Mouse (Mus musculus) erythroid progenitor cell, adult 5-6 weeks (primary cell): ENCODE measurements around the gene Lrrc4c. TPM values are rescaled to one million over a fixed set of nuclear protein-coding genes. Genes with fewer than 3 reads are reported as not detected.

Experiments
- ATAC-seq: replicated peaks from 2 replicates; pipeline ENCODE4 v1.8.0; 2016; ENCODE audit warnings: moderate number of reproducible peaks, mild to moderate bottlenecking, moderate TSS enrichment, inconsistent platforms; ENCODE audit not compliant: poor library complexity, low FRiP score, severe bottlenecking
- total RNA-seq, 2 experiments: library from RNA; stranded (forward) in 1 of 2; stranded (reverse) in 1 of 2; fragments of 150-400 nt in 1 of 2; fragments of 186-747, 209-891 nt in 1 of 2; gene quantifications; 2 replicates each; pipeline versions ENCODE4 v1.2.3 to v1.2.4; 2015 to 2017; ENCODE audit warnings: low replicate concordance in 2 of 2

Lrrc4c gene
- total RNA-seq, 2 experiments from 2014 or later = not detected

GRCm38 (mm10) chr2:96505641-96506040 lies 187.7 kb downstream of the Lrrc4c start:
- no peak for ATAC-seq

- no peak for ATAC-seq
Measured at GRCm38 (mm10) chr2:96508991-96509390, 191.0 kb downstream of the Lrrc4c start.

- no peak for ATAC-seq
Measured at GRCm38 (mm10) chr2:96537469-96537868, 219.5 kb downstream of the Lrrc4c start.

- ATAC-seq = no peak
Measured at GRCm38 (mm10) chr2:96547171-96547570, 229.2 kb downstream of the Lrrc4c start.

GRCm38 (mm10) chr2:96573755-96574154 lies 255.8 kb downstream of the Lrrc4c start:
- ATAC-seq = no peak

- no peak for ATAC-seq
Measured at GRCm38 (mm10) chr2:96577701-96578100, 259.7 kb downstream of the Lrrc4c start.

- ATAC-seq = no peak
Measured at GRCm38 (mm10) chr2:96580136-96580733, 262.3 kb downstream of the Lrrc4c start.

- no peak for ATAC-seq
Measured at GRCm38 (mm10) chr2:96585665-96586064, 267.7 kb downstream of the Lrrc4c start.

- ATAC-seq = no peak
Measured at GRCm38 (mm10) chr2:96604801-96605200, 286.8 kb downstream of the Lrrc4c start.

- ATAC-seq = no peak
Measured at GRCm38 (mm10) chr2:96614121-96614520, 296.2 kb downstream of the Lrrc4c start.

GRCm38 (mm10) chr2:96618691-96619205 lies 300.8 kb downstream of the Lrrc4c start:
- no peak for ATAC-seq

GRCm38 (mm10) chr2:96667113-96667512 lies 349.1 kb downstream of the Lrrc4c start:
- ATAC-seq = no peak

GRCm38 (mm10) chr2:96681806-96682205 lies 363.8 kb downstream of the Lrrc4c start:
- ATAC-seq = no peak

GRCm38 (mm10) chr2:96685328-96685727 lies 367.4 kb downstream of the Lrrc4c start:
- ATAC-seq = no peak

GRCm38 (mm10) chr2:96705004-96705403 lies 387.0 kb downstream of the Lrrc4c start:
- no peak for ATAC-seq

GRCm38 (mm10) chr2:96707772-96708350 lies 389.9 kb downstream of the Lrrc4c start:
- ATAC-seq = no peak

GRCm38 (mm10) chr2:96714561-96714960 lies 396.6 kb downstream of the Lrrc4c start:
- no peak for ATAC-seq

GRCm38 (mm10) chr2:96717353-96717752 lies 399.4 kb downstream of the Lrrc4c start:
- no peak for ATAC-seq

- ATAC-seq = no peak
Measured at GRCm38 (mm10) chr2:96723395-96723794, 405.4 kb downstream of the Lrrc4c start.

- ATAC-seq = no peak
Measured at GRCm38 (mm10) chr2:96736081-96736480, 418.1 kb downstream of the Lrrc4c start.

- no peak for ATAC-seq
Measured at GRCm38 (mm10) chr2:96755066-96755465, 437.1 kb downstream of the Lrrc4c start.

GRCm38 (mm10) chr2:96757701-96758100 lies 439.7 kb downstream of the Lrrc4c start:
- no peak for ATAC-seq
